Mouse (Mus musculus): ENCODE measurements around the gene Gng12.
"Not testable (repeated sequence)": the region's sequence is repeated elsewhere in the genome, so short reads cannot be mapped to it uniquely, and the experiment has no call there.

Gng12 gene

DNA sequence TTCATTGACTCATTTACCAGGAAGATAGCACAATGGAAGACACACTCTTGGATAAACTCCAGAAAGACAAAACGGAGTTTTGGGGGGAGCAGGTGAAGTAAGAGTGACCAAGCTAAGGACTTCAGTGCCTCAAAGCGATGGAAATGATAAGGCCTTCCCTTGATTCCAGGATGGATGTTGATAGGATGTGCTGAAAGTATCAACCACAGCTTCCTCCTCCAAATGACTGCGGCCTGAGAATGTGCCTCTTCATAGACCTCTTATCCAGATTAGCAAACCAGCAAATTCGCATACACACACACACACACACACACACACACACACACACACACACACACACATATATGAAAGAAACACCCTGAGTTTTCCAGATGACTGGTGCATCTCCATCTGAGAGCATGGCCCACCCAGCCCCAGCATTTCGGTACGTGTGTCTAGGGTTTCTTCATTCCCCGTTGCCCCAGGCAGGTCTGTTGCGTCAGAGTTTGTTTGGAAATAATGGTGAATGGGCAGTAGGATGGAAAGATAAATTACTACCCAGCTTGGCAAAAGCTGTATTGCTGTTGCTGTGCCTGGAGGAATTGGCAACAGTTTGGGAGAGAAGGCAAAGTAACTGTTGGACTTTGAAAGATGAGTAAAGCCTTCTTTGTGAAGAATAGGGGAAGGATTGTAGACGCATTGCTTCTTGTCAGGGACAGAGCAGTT, 131.4 kb downstream of the Gng12 start:
- no peak for DNase-seq (ENCODE audit: low spot score in 2 of 2)

- DNase-seq (ENCODE audit: low spot score in 2 of 2): no peak
Observed at GRCm38 (mm10) chr6:67029312-67029950, 133.2 kb downstream of the Gng12 start.

- DNase-seq (ENCODE audit: low spot score in 2 of 2): no peak
Observed at GRCm38 (mm10) chr6:67029987-67030386, 133.8 kb downstream of the Gng12 start.

DNA sequence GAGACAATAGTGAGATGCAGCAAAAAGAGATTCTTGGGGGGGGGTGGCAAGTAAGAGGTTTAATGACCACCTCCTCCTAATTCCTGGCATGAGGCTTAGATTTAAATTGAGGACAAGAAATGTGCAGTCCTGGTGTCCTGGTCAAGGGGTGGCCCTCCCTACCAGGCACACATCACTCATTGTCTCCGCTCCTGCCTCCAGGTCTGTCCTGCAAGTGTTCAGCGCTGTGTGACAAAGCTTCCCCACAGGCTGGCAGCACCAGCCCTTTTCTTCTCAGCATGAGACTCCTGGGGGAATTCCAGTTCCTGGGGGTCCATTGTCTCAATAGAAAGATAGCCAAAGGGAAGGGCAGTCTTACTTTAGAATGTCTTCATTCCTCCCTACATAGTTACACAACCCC, 134.2 kb downstream of the Gng12 start:
- DNase-seq (ENCODE audit: low spot score in 2 of 2): no peak

DNA sequence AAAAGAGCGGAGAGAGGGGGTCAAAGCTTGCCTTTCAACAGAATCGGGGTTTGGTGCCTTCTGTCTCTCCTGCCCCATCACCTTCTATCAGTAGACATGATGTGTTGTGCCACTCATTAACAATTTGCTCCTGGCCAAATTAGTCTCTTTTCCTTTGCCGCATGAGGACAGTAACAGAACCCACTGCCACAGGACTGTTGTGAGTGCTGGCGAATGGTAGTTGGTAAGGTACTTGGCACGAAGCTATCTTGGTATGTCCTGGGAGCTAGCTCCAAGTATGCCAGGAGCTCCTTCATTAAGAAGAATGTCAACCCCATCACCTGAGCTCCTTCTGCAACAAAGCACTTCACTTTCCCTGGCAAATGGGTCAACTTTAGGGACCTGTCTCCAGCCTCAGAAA, 134.6 kb downstream of the Gng12 start:
- DNase-seq (ENCODE audit: low spot score in 2 of 2): no peak

DNA sequence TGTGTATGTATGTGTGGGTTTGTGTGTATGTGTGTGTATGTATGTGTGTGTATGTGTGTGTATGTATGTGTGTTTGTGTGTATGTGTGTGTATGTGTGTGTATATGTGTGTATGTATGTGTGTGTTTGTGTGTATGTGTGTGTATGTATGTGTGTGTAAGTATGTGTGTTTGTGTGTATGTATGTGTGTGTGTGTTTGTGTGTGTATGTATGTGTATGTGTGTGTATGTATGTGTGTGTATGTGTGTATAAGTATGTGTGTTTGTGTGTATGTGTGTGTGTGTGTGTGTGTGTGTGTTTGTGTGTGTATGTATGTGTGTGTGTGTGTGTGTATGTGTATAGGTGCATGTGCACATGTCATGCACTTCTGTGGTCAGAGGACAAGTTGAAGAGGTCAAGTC, 136.4 kb downstream of the Gng12 start:
- not testable (repeated sequence) for DNase-seq (ENCODE audit: low spot score in 2 of 2)

GRCm38 (mm10) chr6:67032972-67033371, 136.8 kb downstream of the Gng12 start:
- not testable (repeated sequence) for DNase-seq (ENCODE audit: low spot score in 2 of 2)

- no peak for DNase-seq (ENCODE audit: low spot score in 2 of 2)
Observed at GRCm38 (mm10) chr6:67033604-67034003, 137.4 kb downstream of the Gng12 start.

DNA sequence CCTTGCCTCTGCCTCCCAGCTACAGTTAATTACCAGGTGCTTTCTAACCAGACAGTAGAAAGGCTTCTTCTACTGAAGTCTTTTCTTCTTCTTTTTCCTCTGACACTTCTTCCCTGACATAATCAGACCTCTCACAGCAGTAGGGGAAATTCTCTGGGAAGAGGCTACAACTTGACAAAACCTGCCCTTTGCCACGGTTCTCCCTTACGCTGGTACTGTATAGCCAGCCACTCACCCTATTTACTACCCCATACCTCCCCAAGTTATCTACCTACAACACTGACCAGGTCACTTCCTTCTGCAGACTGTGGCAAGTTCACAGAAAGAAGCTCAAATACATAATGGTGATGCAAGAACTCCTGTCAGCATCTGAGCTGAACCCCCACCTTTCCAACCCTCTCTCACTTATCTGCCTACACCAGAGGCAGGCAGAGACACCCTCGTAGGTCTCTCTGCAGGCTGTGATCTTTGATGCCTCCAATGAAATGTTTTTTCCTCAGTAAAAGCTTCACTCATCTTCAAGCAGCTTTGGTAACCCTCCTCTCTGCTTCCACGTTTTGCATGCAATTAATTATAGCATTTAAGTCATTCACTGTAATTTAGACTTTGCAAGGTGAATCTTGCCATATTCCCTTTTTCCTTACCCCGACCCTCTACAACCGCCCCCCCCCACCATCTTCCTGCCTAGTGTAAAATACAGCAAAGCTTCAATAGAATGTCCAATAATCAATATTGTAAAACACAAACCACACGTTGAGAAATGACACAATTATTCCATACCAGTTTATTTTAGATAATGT, 138.3 kb downstream of the Gng12 start:
- DNase-seq (ENCODE audit: low spot score in 2 of 2): no peak

- DNase-seq (ENCODE audit: low spot score in 2 of 2): no peak
Observed at GRCm38 (mm10) chr6:67035388-67036299, 139.4 kb downstream of the Gng12 start.

DNA sequence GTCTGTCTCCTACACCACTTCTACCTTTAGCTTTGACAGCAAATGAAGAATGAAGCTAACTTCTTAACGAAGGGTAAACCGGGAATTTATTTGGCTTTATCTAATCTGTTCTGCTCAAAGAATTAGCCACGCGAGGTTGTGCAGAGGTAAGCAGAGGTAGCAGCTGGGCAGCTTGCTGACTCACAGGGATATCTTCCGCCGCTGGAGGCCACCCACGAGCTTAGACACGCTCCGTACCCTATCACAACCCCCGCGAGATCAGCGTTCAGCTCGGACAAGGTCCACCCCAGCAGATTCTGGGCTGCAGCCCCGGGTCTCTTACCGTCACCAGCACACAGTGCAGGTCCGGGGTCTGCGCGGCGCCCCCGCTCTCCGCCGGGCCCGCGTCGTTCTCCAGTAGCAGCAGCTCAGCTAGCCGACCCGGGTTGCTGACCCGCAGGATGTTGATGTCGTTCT, 140.2 kb downstream of the Gng12 start:
- DNase-seq (ENCODE audit: low spot score in 2 of 2): peak; percentile 73 to 78

DNA sequence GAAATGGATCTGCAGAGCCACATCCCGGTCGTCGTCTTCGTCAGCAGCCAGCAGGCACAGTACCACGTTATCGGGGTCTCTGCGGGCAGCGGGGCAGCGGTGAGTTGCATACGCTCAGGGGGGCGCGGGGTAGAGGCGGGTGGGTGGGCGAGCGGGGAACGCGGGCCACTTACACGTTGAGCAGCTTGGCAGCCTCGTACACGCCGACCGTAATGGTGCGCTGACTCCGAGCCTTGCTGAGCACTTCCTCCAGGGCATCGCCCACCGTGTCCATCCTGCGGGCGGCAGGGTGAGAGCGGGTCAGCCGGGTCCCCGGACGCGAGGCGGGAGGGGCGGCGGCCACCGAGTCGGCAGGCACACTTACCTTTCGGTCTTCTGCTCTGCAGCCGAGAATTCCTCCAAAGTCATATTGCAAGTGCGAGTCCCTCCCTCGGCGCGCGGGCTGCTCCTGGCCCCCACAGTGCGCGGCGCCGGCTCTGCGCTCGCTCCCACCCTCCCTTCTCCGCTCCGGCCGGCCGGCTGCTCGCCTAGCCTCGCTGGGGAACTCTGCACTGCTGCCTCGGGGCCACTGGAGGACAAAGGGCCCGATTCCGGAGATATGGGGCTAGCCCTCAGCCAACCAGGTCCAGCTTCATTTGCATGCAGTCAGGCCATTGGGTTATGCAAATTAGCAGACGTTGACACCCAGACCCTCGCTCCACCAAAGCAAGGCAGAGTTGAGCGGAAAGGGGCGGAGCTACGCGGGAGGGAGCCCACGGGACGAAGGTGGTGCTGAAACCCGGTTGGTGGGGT, 140.8 kb downstream of the Gng12 start, which contains the start of gene Gadd45a:
Gadd45a (minus strand) TSS at position 621 of the 792 bp plus-strand sequence.
- DNase-seq (ENCODE audit: low spot score in 2 of 2): peak; percentile 89 to 96

DNA sequence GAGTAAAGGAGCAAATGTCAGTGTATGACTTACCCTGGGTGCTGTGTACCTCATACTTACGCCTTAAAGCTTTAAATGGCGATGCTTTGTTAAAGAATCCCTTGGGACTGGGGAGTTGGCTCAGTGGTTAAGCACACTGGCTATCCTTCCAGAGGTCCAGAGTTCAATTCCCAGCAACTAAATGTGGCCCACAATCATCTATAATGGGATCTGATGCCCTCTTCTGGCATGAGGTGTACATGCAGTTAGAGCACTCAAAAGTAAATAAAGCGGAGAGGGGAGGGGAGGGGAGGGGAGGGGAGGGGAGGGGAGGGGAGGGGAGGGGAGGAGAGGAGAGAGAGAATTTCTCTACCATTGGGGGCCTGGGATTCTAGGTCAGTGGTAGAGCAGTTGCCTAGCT, 142.8 kb downstream of the Gng12 start:
- DNase-seq (ENCODE audit: low spot score in 2 of 2): no peak

- DNase-seq (ENCODE audit: low spot score in 2 of 2): no peak
Observed at GRCm38 (mm10) chr6:67040904-67041410, 144.8 kb downstream of the Gng12 start.

GRCm38 (mm10) chr6:67045424-67045823, 149.2 kb downstream of the Gng12 start:
- DNase-seq (ENCODE audit: low spot score in 2 of 2): no peak

DNA sequence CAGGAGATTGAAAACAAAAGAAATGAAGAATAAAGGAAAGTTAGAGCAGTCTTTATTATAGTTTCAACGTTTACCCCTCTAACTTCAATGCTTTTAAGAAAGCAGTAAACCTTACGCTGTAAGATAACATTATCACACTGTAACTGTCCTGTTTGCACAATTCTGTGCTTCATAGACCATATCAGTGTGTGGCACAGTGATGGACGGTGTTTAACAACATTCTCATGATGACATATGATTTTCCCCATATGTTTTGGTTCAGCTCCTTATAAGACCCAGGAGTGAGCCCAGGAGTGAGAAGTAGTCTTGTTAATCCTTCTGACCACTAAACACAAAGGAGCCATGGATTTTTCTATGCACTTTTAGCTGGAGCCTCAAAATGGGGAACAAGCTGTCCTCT, 150.7 kb downstream of the Gng12 start:
- no peak for DNase-seq (ENCODE audit: low spot score in 2 of 2)

GRCm38 (mm10) chr6:67048052-67048691, 152.0 kb downstream of the Gng12 start:
- DNase-seq (ENCODE audit: low spot score in 2 of 2): no peak

DNA sequence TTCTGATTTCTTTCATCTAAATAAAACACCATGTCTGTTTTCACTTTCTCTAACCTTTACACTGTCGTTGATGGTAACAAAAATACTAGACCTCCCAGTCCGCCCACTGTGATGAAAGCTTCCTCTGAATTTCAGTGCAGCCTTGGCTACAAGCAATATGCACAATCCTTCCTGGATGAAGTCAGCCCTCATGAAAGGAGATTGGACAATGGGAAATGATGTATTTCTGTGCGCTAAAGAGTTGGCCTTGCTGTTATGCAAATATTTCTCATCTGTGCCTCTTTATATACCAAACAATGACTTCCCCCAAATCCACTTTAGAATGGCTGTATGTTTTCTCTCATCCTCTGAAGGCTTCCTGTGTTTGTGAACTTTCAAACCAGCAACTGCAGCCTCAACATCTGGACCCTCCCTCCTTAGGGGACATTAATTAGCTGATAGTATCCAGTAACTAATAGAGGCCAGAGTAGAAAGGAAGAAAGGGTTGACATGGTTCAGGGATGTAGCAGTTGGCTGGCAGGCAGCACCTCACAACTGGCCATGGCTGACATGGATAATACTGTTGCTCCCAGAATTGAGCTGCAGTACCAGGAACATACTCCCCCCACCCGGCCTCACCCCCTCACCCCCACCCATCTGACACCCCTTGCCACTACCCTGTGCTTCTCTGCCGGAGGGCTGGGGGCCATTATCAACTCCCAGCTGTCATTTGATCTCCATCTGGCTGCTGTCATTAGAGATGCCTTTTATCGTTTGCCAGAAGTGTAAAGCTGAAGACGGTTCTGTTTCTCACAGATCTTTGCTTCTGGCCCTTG, 152.9 kb downstream of the Gng12 start:
- DNase-seq (ENCODE audit: low spot score in 2 of 2): no peak

- DNase-seq (ENCODE audit: low spot score in 2 of 2): no peak
Observed at GRCm38 (mm10) chr6:67049695-67050038, 153.5 kb downstream of the Gng12 start.

Measured in urinary bladder, adult 18-20 months (tissue).